Comparison of ENCODE assay signal across 21 mouse cellular contexts in genomic region chr12:103128914-103129313, GRCm38 (mm10).
"Had no signal": no experiment of that assay in that cellular context is flagged by ENCODE, and none has a peak within 500 bp of the region (broad histone marks: within the 10 kb centered on the region; RNA-seq: fewer than 3 reads in every experiment).

No protein-coding gene starts in this region.

- H3K4me2 ChIP-seq: heart, embryonic 12.5 days; hindbrain, embryonic 13.5 days; hindbrain, embryonic 15.5 days; intestine, embryonic 15.5 days; limb, embryonic 12.5 days; liver, embryonic 11.5 days had no signal

- H3K4me1 ChIP-seq: heart, embryonic 10.5 days; heart, embryonic 12.5 days; hindbrain, embryonic 13.5 days; hindbrain, embryonic 15.5 days; intestine, embryonic 15.5 days had no signal

- H3K36me3 ChIP-seq: heart, embryonic 10.5 days; heart, embryonic 12.5 days; intestine, embryonic 15.5 days; limb, embryonic 10.5 days; limb, embryonic 12.5 days had no signal

- ATAC-seq: forebrain, postnatal 0 days; hindbrain, postnatal 0 days; intestine, embryonic 15.5 days; intestine, postnatal 0 days had no signal

- DNase-seq: forebrain, postnatal 0 days; gastrocnemius, postnatal 14 days; gastrocnemius, postnatal 36 days; heart, postnatal 10 days; kidney, adult 18-20 months; kidney, postnatal 10 days; kidney, postnatal 25 days; kidney, postnatal 4 days; liver had no signal

- H3K9ac ChIP-seq: forebrain, postnatal 0 days; heart, embryonic 12.5 days; hindbrain, embryonic 13.5 days; hindbrain, embryonic 15.5 days; intestine, embryonic 15.5 days; limb, embryonic 12.5 days had no signal

- H3K27me3 ChIP-seq: heart, embryonic 12.5 days; hindbrain, embryonic 13.5 days; hindbrain, embryonic 15.5 days; intestine, embryonic 15.5 days; limb, embryonic 12.5 days had no signal

- H3K4me3 ChIP-seq: heart, embryonic 10.5 days; heart, embryonic 12.5 days; hindbrain, embryonic 13.5 days; hindbrain, embryonic 15.5 days; intestine, embryonic 15.5 days; layer of hippocampus, adult 2 months; left cerebral cortex, adult 2 months; limb, embryonic 10.5 days; limb, embryonic 12.5 days had no signal

- H3K9me3 ChIP-seq: heart, embryonic 10.5 days; heart, embryonic 12.5 days; hindbrain, embryonic 13.5 days; hindbrain, embryonic 15.5 days; intestine, embryonic 15.5 days; limb, embryonic 10.5 days; limb, embryonic 12.5 days had no signal

- H3K27ac ChIP-seq: heart, embryonic 10.5 days; hindbrain, embryonic 13.5 days; hindbrain, embryonic 15.5 days; hindbrain, postnatal 0 days; intestine, embryonic 15.5 days; layer of hippocampus, adult 2 months; limb, embryonic 10.5 days; limb, embryonic 12.5 days had no signal
